Mouse (Mus musculus) limb, embryonic 11.5 days (tissue): ENCODE data around the gene Ly6g6e. TPM values are rescaled to one million over a fixed set of nuclear protein-coding genes. Genes with fewer than 3 reads are reported as not detected.

Experiments used
- ATAC-seq: fragments of 200-750 bp; cut with Nextera tagmentation; 2 replicates; pipeline ENCODE4 v1.8.0; 2017; ENCODE audit warnings: low read depth; ENCODE audit not compliant: insufficient number of reproducible peaks, low FRiP score, low TSS enrichment
- DNase-seq: peaks from one replicate; pipeline ENCODE4 v3.0.0-alpha.2; 2015; ENCODE audit warnings: low spot score
- H3K27ac ChIP-seq: fragments of 300-500 bp; sonication (generic); replicated peaks from 2 replicates; pipeline ENCODE4 v1.5.1; 2014; ENCODE audit warnings: low read depth, mild to moderate bottlenecking, low read length
- H3K27me3 ChIP-seq: fragments of 300-500 bp; sonication (generic); 2 replicates; pipeline ENCODE4 v1.6.1; 2014; ENCODE audit warnings: mild to moderate bottlenecking, low read length, mixed read lengths; ENCODE audit not compliant: control insufficient read depth, insufficient read depth
- H3K36me3 ChIP-seq: fragments of 300-500 bp; sonication (generic); 2 replicates; pipeline ENCODE4 v1.6.1; 2014; ENCODE audit warnings: mild to moderate bottlenecking, low read length, moderate library complexity, mixed read lengths; ENCODE audit not compliant: control insufficient read depth, insufficient read depth
- H3K4me1 ChIP-seq: fragments of 300-500 bp; sonication (generic); 2 replicates; pipeline ENCODE4 v1.6.1; 2014; ENCODE audit warnings: low read length, mixed read lengths; ENCODE audit not compliant: control insufficient read depth, insufficient read depth
- H3K4me2 ChIP-seq: fragments of 300-500 bp; sonication (generic); 2 replicates; pipeline ENCODE4 v1.6.1; 2014; ENCODE audit warnings: low read depth, mild to moderate bottlenecking, moderate library complexity; ENCODE audit not compliant: severe bottlenecking
- H3K4me3 ChIP-seq: fragments of 300-500 bp; sonication (generic); 2 replicates; pipeline ENCODE4 v1.5.1; 2014; ENCODE audit warnings: low read depth, low read length
- H3K9ac ChIP-seq: fragments of 300-500 bp; sonication (generic); 2 replicates; pipeline ENCODE4 v1.6.1; 2014; ENCODE audit warnings: mild to moderate bottlenecking, low read length
- H3K9me3 ChIP-seq: fragments of 300-500 bp; sonication (generic); 2 replicates; pipeline ENCODE4 v1.6.1; 2016; ENCODE audit warnings: low read length; ENCODE audit not compliant: control insufficient read depth
- WGBS: fragments of 180-500 bp; shearing (Covaris S2); extraction: QIAGEN DNeasy Blood & Tissue Kit; methylation state at CpG from one replicate; pipeline ENCODE4 v1.1.7; 2014; 5-methylcytosine and 5-hydroxymethylcytosine counted together
- polyA plus RNA-seq: library from polyadenylated mRNA; unstranded; fragments of >200 nt; fragmentation: Nextera tagmentation; extraction: Ambion mirVana; gene quantifications from 2 replicates; pipeline ENCODE4 v1.2.1, GENCODE M21; 2014

Ly6g6e gene
- polyA plus RNA-seq, 1 experiment from 2014 or later = 1.5 TPM

DNA sequence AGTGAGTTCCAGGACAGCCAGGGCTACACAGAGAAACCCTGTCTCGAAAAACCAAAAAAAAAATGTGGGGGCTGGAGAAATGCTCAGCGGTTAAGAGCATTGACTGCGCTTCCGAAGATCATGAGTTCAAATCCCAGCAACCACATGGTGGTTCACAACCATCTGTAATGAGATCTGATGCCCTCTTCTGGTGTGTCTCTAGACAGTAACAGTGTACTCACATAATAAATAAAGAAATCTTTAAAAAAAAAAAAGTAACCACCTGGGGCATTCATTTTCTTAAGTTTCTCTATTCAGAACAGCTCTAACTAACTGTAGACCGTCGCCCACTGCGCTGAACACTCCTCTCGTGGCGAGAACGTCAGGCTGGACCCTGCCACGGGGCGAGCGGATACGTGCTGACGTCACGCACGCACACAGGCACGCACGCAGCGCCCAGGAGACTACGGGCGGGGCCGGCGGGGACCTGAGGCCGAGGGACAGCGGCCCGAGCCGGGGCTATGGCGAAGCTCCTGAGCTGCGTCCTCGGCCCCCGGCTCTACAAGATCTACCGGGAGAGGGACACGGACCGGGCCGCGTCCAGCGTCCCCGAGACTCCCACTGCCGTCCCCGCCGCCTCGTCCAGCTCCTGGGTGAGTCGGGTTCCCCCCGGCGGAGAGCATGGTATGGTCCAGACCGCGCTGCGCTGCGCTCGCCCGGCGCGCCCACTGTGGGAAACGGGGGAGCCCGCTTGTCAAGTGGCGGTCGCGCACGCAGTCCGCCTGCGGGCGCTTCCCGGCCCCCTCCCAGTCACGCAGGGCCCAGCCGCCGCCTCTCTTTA is 12.3 kb downstream of the Ly6g6e start, which contains the start of gene Abhd16a:
TSS of gene Abhd16a (plus strand) at position 439 of the 820 bp plus-strand sequence.
- Histone ChIP-seq H3K4me1 (no peaks in the 10 kb centered on the region), H3K9ac (peak within 1 kb of the TSS; percentile 96), H3K27me3 (no peaks in the 10 kb centered on the region), H3K4me3 (peak within 1 kb of the TSS; percentile 58), H3K9me3 (no peaks in the 10 kb centered on the region), H3K4me2 (peak within 1 kb of the TSS; percentile 71), H3K27ac (peak within 1 kb of the TSS; percentile 86), H3K36me3 (no peaks in the 10 kb centered on the region; the same call in 1 of the 2 replicates)
- DNase-seq = peak; percentile 95
- 4% methylated on average over 62 of the region's 67 CpGs for WGBS
- ATAC-seq = peak; percentile 97

DNA sequence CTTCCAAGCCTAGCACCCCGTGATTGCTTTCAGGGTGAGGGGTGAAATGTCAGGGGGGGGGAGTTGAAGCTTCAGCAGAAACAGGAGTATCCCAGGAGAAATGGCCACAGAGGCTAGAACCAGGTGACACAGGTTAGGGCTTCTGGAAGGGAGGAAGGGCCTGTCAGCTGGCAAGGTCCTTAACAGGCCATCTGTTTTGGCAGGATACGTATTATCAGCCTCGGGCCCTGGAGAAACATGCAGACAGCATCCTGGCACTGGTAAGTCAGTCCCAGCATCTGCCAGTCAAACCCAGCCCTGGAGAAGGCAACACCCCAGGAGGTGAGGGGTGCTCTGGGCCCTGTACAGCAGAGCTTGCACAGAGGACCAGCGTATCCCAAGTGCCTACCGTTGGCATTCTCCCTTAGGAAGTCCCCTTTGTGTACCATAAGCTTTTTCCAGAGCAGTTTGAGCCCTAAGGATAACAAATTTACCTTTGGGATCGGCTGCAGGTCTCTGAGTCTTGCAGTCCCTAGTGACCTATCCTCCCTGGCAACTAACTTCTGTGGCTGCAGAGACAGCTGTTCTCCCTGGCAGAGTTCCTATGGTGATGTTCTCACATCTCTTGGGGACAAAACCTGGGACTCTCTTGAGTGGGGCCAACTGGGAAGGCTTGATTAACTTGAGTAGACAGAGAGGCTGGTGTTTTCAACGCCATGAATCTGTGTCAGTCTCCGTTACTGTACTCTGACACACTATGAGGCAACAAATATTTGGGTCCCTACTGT is 13.6 kb downstream of the Ly6g6e start:
- no peaks in the 10 kb centered on the region for H3K4me1 ChIP-seq
- 74% methylated on average over 8 of the region's 8 CpGs for WGBS
- H3K36me3 ChIP-seq = peaks cover 3% of the 10 kb centered on the region
- H3K9ac ChIP-seq = peak overlapping the region; percentile 96; the same call in 1 of the 2 replicates
- H3K27ac ChIP-seq = no peak overlapping the region
- H3K9me3 ChIP-seq = no peaks in the 10 kb centered on the region
- H3K4me3 ChIP-seq = peak overlapping the region; percentile 58; the same call in 1 of the 2 replicates
- ATAC-seq (no peak), DNase-seq (no peak)
- H3K27me3 ChIP-seq = no peaks in the 10 kb centered on the region
- peak overlapping the region; percentile 71 for H3K4me2 ChIP-seq

DNA sequence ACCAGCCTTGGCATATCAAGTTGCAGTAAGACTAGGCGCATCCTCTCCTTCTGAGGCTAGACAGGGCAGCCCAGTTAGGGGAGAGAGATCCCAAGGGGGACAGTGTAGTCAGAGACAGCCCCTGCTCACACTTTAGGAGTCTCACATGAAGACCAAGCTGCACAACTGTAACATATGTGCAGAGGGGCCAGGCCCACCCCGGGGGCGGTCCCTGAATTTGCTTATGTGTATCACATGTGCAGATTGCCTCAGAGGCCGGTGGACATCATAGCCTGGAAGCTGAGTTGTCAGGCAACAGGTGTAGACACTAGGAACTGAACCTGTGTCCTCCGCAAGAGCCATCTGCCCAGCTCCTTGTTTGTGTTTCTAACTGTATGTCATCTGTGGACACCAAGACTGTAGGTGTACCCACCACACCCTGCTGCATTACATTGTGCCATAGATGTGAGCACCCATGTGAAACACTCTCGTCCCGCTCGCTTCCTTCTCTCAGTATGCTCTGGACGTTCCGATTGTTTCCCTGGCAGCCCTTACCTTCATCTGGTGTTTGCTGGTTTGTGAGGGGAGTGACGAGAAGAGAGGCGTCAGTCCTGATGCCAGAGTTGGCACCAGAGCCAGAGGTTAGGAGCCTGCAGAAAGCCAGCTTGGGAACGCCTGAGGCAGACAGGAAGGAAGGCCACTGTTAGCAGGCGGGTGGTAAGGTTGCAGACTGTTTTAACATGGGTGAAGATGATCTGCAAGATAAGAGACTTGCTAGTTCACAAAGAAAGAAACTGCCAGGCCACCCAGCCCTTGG is 15.9 kb downstream of the Ly6g6e start:
- no peak overlapping the region for H3K4me2 ChIP-seq
- H3K27me3 ChIP-seq = no peaks in the 10 kb centered on the region
- H3K4me1 ChIP-seq = no peaks in the 10 kb centered on the region
- H3K9me3 ChIP-seq = no peaks in the 10 kb centered on the region
- no peak overlapping the region for H3K27ac ChIP-seq
- H3K36me3 ChIP-seq = peaks cover 9% of the 10 kb centered on the region
- no peak overlapping the region for H3K9ac ChIP-seq
- H3K4me3 ChIP-seq = no peak overlapping the region
- no peak for ATAC-seq
- WGBS = 87% methylated on average over 14 of the region's 14 CpGs
- DNase-seq = no peak

DNA sequence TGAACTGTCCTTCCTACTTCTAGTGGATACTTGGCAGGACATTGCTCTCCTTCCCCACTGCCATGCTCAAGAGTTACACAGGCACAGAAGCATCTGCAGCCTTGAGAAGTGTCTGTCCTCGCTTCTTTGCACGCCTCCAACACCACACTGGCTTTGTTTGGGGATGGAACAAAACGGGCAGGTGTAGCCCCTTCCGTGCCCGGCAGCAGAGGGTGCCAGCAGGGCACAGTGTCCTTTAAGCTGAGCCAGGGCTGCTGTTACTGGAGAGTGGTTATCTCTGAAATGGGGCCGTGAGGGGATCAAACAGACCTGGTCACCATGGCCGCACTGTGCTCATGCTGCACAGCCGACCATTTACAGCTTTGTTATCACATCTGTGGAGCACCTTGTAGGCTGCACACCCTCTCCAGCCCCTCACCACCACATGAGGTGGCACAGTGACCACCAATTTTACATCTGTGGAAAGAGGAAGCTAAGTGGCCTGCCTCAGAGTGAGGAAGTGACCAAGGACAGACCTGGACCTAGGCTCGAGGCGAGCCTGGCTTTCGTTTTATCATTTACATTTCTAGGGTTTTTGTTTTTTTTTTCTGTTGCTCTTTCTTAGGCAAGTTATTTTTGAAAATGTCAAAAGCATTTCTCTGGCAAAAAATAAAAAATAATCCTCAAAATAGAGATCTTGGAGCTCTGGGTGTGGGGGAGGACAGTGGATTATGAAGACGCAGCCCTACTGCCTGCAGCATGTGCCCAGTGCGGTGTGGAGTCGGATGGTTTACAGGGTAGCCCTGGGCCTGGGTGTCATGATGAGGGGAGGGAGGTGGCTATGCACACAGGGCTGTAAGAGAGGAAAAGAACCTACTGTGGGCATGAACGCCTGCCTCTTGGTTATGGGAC is 18.0 kb downstream of the Ly6g6e start:
- Histone ChIP-seq H3K4me2 (no peak overlapping the region), H3K9ac (no peak overlapping the region), H3K9me3 (no peaks in the 10 kb centered on the region), H3K4me1 (no peaks in the 10 kb centered on the region), H3K4me3 (no peak overlapping the region), H3K36me3 (peaks cover 16% of the 10 kb centered on the region), H3K27ac (no peak overlapping the region), H3K27me3 (no peaks in the 10 kb centered on the region)
- 89% methylated on average over 15 of the region's 15 CpGs for WGBS
- ATAC-seq = no peak
- DNase-seq = no peak

DNA sequence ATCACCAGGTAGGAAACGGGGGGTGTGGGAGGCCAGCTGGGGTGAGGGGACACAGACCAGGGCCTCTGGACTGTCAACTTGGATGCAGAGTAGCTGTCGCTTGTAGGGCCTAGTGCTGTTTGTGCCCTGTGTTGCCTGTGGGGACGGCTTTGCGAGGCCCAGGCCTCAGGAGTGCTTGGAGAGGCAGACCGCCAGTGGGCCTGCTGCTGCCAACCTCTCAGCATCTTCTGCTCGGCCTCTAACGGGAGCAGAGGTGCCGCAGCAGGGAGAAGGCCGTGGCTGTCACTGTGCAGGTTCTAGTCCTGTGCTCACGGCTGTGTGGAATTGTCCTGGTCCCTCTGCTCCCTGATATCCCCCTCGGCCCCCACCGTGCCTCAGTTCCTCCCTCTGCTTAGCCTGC is 19.9 kb downstream of the Ly6g6e start:
- DNase-seq (no peak), ATAC-seq (no peak)
- H3K36me3 ChIP-seq = peaks cover 23% of the 10 kb centered on the region
- WGBS = 85% methylated on average over 12 of the region's 12 CpGs
- H3K27me3 ChIP-seq = no peaks in the 10 kb centered on the region
- no peak overlapping the region for H3K4me2 ChIP-seq
- no peak overlapping the region for H3K9ac ChIP-seq
- H3K27ac ChIP-seq = no peak overlapping the region
- no peaks in the 10 kb centered on the region for H3K4me1 ChIP-seq
- no peak overlapping the region for H3K4me3 ChIP-seq
- H3K9me3 ChIP-seq = no peaks in the 10 kb centered on the region

DNA sequence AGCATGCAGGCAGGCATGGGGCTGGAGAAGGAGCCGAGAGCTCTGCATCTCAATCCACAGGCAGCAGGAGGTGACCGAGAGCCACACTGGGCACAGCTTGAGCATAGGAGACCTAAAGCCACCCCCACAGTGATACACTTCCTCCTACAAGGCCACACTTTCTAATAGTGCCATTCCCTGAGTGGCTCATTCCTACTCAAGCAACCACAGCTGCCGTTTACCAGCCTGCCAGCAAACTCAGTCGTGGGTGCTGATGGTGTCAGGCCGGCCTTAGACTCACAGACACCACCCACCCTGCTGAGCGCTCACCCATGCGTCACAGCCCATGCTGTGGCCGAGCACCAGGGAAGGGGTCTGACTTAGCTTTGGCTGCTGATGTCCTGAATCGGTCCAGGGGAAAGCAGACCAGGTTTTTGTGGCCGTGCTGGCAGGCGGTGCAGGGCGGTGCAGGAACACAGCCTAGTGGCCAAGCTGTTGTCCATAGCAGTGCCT is 20.5 kb downstream of the Ly6g6e start:
- Histone ChIP-seq H3K4me3 (no peak overlapping the region), H3K9me3 (no peaks in the 10 kb centered on the region), H3K4me2 (no peak overlapping the region), H3K9ac (no peak overlapping the region), H3K27me3 (no peaks in the 10 kb centered on the region), H3K36me3 (peaks cover 23% of the 10 kb centered on the region), H3K27ac (no peak overlapping the region), H3K4me1 (no peaks in the 10 kb centered on the region)
- 86% methylated on average over 12 of the region's 12 CpGs for WGBS
- DNase-seq = no peak
- no peak for ATAC-seq

DNA sequence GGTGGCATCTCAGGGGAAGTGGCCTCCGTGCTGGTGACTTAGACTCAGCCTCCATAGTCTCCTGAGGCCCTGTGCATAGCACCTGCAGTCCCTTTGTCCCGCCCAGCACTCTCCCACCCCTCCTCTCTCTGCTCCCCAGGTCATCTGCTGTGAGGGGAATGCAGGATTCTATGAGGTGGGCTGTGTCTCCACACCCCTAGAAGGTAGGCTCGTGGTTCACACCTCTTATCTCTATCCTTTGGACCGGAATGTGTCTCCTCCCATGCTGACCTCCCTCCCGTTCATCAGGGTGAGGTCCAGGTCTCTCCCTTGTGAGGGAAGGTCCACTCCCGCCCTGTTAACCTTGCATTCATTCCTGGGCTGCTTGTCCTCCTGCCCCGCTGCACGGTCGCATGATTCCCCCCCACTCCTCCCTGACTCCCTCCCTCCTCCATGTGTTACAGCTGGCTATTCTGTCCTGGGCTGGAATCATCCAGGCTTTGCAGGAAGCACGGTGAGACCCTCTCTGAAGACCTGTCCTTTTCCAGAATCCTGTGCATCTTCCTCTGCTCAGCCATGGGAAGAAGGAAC is 23.6 kb downstream of the Ly6g6e start:
- Histone ChIP-seq H3K4me1 (no peaks in the 10 kb centered on the region), H3K27ac (no peak overlapping the region), H3K36me3 (peaks cover 23% of the 10 kb centered on the region; the same call in 1 of the 2 replicates), H3K9ac (no peak overlapping the region), H3K27me3 (no peaks in the 10 kb centered on the region), H3K9me3 (no peaks in the 10 kb centered on the region), H3K4me3 (no peak overlapping the region), H3K4me2 (no peak overlapping the region)
- WGBS = 79% methylated on average over 10 of the region's 10 CpGs
- DNase-seq (no peak), ATAC-seq (no peak)
